Mouse (Mus musculus) gastrocnemius, adult 8-10 months (tissue): ENCODE measurements around the gene Lypd6. TPM values are rescaled to one million over a fixed set of nuclear protein-coding genes. Genes with fewer than 3 reads are reported as not detected.

Experiments
- DNase-seq, 2 experiments: peaks; one replicate each; pipeline ENCODE4 v3.0.0; 2022; ENCODE audit warnings: low spot score in 2 of 2
- total RNA-seq, 4 experiments: library from RNA; stranded (reverse); gene quantifications; 2 replicates each; pipeline ENCODE4 v1.2.4; 2022

Gene Lypd6
- total RNA-seq: 1 to 10 TPM in 2 of 4 experiments, under 1 TPM in 2; 0.65 to 2.8 (median 1.3) TPM

DNA sequence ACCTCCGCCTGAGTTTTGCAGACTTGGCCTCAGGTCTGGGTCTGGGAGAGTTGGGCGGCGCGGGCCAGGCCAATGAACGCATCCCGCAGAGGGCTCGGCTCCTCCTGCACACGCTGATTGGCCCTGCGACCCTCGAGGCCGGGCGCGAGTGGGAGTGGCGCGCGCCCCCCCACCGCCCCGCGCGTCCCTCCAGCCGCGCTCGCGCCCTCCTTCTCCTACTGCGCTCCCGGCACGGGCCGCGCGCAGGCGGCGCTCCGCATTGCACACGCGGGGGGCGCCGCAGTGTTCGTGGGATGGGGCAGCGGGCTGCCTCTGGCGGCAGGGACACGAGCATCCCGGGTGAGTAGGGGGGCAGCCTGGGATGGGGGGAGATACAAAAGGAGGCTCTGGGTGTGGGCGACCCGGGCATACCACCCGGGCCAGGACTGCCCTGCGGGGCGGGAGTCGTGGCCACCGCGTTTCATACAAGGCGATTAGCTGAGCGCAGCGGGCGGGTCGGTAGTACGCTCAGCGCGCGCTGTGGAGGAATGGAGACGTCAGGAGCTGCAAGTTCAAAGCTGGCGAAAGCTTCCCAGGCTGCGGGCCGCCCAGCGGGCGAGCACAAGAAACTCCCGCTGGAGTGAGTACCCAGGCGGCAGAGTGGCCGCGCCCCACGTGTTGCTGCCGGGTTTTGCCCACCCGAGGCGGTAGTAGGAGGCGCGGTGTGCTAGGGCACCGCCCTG, at the start of gene Lypd6:
Gene Lypd6 (plus strand): TSS at position 184 of the 722 bp plus-strand sequence.
- DNase-seq: peak in 1 of 2 experiments; percentile 24

- DNase-seq: no peak
Measured at GRCm38 (mm10) chr2:50019477-50019876, 46.8 kb upstream of the Lypd6 start.

- DNase-seq: no peak
Measured at GRCm38 (mm10) chr2:50025549-50025948, 40.7 kb upstream of the Lypd6 start.

- no peak for DNase-seq
Measured at GRCm38 (mm10) chr2:50028930-50029329, 37.3 kb upstream of the Lypd6 start.

- DNase-seq: no peak
Measured at GRCm38 (mm10) chr2:50044170-50044870, 21.9 kb upstream of the Lypd6 start.

DNA sequence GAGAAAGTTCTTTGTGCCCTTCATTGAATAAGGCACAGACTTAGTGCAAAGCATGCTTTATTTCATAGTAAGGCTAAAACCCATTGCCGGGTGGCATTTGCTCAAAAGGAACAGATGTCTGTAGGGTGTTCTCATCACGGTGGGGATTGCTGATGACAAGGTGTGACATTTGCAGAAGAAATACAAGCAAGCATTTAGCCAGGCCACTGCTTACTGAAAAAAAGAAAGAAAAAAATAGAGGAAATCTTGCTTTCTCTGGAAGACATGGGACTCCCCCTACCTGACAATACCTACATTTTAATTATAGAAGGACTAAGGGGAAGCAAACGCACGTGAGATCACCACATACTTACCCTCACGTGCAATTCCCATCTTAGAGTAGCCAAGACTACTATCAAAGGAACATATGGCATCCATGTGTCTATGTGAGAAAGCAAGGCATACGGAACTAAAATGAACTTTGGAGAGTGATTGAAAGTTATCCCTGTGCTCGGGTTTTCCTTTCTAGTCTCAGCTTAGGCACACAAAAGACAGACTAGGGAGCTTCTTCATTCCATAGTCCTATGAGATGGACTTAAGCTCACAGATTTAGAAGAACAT, 21.3 kb upstream of the Lypd6 start:
- no peak for DNase-seq

GRCm38 (mm10) chr2:50045841-50046240, 20.4 kb upstream of the Lypd6 start:
- no peak for DNase-seq

DNA sequence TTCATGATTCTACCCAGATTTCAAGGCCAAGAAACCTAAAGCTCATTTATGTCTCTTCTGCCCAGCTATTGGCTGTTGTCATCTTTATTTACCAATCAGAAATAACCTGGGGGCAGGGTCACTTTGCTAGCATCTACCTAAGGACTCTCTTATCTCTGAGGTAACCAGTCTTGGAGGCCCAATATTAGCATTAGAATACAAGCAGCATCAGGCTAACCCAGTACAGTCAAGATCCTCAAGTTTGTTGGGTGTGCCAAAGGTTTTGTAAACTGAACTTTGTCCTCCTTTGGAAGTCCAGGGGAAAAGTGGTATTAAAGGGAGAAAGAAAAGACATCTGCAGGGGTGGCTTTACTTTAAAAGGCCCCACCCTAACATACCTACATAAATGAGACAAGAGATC, 17.8 kb upstream of the Lypd6 start:
- no peak for DNase-seq

GRCm38 (mm10) chr2:50053893-50054292, 12.3 kb upstream of the Lypd6 start:
- DNase-seq: no peak

GRCm38 (mm10) chr2:50065902-50066245, 355 bp upstream of the Lypd6 start:
- DNase-seq: no peak

DNA sequence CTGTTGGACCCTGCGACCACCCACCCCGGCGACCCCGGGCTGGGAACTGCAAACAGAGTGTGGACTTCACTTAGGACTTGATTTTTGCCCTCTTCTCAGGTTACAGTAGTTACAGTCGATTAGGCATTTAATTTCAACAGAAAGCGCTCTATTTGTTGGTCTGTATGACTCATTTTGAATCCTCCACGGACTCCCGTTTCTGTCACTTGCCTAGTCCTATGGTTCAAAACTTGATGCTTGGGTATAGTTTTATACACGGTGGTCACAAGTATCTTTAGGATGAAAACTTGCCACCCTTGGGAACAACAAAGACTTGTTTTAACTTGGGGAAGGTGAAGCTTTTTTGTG, 713 bp downstream of the Lypd6 start:
- no peak for DNase-seq

DNA sequence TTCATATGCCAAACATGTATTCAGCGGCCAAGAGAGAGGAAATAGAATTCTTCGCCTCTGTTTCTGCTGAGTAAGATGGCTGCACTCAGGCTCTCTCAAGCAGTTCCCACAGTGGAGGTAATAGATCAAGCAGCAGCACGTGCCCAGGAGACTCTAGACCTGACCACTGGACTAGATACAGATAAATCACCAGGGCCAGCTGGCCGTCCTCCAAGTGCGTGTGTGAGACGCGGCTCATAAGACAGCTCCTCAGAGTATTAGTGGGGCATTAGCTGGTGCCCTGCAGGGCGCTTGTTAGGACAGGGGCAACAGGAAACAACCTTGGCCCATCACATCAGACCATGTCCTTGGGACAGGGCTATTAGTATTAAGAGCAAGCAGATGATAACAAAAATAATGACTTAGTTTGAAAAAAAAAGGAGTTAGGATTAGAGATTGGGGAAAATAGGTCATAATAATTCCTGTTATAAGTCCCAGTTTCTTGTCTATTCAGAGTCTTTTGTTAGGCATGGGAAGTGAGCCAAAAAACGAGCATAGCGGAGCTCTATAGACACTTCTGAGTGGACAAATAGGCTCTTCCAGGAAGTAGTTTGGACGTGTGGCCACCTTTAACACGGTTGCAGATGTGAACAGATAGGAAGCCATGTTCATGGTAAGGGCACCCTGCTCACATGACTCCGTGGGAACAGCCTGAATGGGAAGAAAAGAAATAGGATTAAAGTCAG, 3.5 kb downstream of the Lypd6 start:
- no peak for DNase-seq

GRCm38 (mm10) chr2:50072158-50072557, 5.9 kb downstream of the Lypd6 start:
- DNase-seq: no peak

DNA sequence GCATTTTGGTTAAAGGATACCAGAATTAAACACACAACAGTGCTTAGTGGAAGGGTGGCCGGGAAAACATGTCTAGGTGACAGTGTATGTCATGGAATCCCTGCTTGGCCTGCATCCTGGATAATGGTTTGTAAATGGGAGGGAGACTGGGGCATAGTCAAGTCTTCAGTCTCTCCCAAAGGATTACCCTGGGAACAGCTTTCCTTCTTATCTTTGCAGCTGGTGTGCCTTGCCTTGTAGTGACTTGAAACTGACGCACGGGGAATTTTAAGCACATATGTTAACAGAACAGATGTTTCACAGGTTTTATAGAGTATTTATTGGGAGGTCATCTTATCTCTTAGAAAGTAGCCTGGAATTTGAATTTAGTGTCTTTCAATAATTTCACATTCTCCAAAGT, 18.5 kb downstream of the Lypd6 start:
- DNase-seq: no peak

DNA sequence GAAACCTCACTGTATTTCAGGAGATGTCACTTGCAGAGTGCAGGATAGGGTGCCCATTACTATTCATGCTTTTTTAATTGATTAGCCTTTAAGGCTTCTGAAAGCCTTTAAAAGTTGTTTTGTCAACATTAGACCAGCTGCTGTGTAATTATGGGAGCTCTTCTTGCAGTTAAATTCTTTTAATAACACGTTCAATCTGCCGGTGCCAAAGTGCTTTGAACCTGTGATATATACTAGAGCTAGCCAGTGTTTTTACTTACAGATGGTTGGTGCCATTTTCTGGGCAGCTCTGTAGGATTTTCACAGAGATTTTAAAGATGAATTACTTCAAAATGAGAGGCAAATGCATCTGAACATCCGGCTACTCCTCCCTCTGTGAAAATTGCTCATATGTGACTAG, 21.5 kb downstream of the Lypd6 start:
- DNase-seq: no peak

GRCm38 (mm10) chr2:50096336-50096735, 30.1 kb downstream of the Lypd6 start:
- DNase-seq: no peak

- DNase-seq: no peak
Measured at GRCm38 (mm10) chr2:50100364-50101151, 34.3 kb downstream of the Lypd6 start.

DNA sequence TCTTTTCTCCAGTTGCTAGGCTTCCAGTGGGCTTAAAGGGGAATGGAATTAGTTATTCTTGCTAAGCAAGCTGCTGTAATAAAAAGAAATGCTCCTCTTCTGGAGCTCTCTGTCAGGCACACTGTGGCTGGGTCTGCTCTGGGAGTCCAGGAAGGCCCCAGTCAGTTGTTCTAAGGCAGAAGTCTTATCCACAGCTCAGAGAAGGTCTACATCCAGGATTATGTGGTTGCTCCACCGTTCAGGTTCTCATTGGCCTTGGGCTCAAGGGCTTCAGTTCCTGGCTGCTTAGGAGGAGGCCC, 34.9 kb downstream of the Lypd6 start:
- DNase-seq: no peak

DNA sequence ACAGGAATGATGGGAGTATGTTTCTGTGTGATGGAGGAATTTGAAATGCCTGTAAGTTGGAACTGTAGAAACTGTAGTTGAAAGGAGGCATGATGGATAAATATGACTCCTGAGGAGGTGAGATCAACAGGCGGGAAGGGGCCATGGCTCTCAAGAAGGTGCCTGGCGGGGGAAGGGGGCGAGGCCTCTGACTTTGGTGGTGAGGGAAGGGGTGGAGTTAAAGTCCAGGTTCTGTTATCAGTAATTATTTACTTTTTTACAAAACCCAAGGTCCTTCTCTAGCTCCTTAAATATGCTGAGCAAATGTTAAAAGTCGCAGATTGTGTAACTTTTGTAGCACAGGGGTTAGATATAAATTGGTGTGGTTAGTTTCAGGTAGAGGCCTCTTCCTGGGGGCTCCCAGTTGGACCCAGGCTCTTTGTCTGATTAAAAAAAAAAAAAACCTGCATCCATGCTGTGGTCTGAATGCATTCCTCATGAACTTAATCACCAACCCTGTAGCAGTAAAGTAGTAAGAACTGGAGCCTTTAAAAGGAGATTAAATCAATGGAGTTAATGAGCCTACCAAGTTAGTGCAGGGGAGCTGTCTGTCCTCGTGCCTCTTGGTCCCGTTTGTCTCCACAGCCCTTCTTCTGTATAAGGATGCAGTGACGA, 37.7 kb downstream of the Lypd6 start:
- DNase-seq: no peak

- DNase-seq: no peak
Measured at GRCm38 (mm10) chr2:50105590-50105989, 39.4 kb downstream of the Lypd6 start.

DNA sequence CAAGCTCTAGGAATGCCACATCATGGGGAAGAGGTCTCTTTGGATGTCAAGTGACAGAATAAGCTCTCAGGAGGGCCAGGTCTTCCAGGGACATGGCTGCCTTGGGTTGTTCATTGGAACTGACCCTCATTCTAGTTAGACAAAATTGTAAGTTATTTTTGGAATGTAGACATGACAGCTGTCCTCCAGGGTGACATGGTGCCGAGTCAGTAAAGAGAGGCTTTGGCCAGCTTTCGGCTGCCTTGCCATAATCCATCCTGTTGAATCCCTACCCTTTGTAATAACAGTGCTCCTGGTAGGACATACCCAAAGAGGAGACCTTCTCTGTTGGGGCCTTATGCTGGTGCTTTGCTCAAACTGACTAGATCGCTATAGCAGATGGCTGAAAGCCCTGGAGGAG, 39.8 kb downstream of the Lypd6 start:
- DNase-seq: no peak
